Mouse (Mus musculus): ENCODE data around the gene Gba. TPM values are rescaled to one million over a fixed set of nuclear protein-coding genes. Genes with fewer than 3 reads are reported as not detected.
A peak's percentile ranks its signal among the peaks of the same experiment; 100 is the strongest.

Gene Gba
- polyA plus RNA-seq, 1 experiment from 2014 or later = 44.6 TPM

DNA sequence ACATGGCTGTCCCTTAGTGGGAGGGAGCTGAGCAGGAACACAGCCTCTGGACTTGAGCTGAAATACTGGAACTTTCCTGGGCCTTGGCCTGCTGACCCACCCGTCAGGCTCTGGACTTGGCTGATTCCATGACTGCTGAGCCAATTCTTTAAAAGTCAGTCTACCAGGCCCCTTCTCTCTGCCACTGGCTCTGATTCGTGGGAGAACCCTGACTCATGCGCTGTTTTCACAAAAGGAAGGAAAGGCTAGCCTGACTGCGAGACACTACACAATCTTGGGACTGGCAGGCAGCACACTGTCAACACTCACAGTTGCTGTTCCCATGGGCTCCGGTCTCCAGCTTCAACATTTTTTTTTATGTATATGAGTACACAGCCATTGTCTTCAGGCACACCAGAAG lies 53.4 kb downstream of the Gba start:
- no peak overlapping the region for H3K4me3 ChIP-seq
- H3K27me3 ChIP-seq (ENCODE audit: insufficient read depth, poor library complexity, severe bottlenecking) = peaks cover 15% of the 10 kb centered on the region
- 61% methylated on average over 5 of the region's 5 CpGs for WGBS
- no peaks in the 10 kb centered on the region for H3K36me3 ChIP-seq
- no peak overlapping the region for H3K27ac ChIP-seq
- H3K4me1 ChIP-seq = peaks cover 14% of the 10 kb centered on the region
- no peaks in the 10 kb centered on the region for H3K9me3 ChIP-seq
- no peak for DNase-seq (ENCODE audit: low spot score)

MicroRNAs encoded within 50 kb of the gene (microRNA counts, 519-probe panel; counts per million panel counts)
- not detected for microRNA mmu-miR-92b

Small RNA genes within 50 kb of the gene (microRNA-seq; reads per million reads assigned to microRNA genes)
- gene Mir92b = 234 reads per million, percentile 61 among the genes with 10 or more reads in this experiment

Other genes starting within 250 kb of the Gba start
- 10.1 and 11.6 TPM in 2 replicates for gene Rusc1, start 109.6 kb upstream of the Gba start, polyA plus RNA-seq (2016; fragmentation: Nextera tagmentation; extraction: Ambion mirVana)
- gene Gm43738, start 101.8 kb upstream of the Gba start, polyA plus RNA-seq (2016; fragmentation: Nextera tagmentation; extraction: Ambion mirVana) = not detected in 2 replicates
- 220 and 253 TPM in 2 replicates for gene Fdps, start 101.0 kb upstream of the Gba start, polyA plus RNA-seq (2016; fragmentation: Nextera tagmentation; extraction: Ambion mirVana)
- 12.4 and 14.7 TPM in 2 replicates for gene Pklr, start 66.8 kb upstream of the Gba start, polyA plus RNA-seq (2016; fragmentation: Nextera tagmentation; extraction: Ambion mirVana)
- gene Hcn3, start 42.7 kb upstream of the Gba start, polyA plus RNA-seq (2016; fragmentation: Nextera tagmentation; extraction: Ambion mirVana) = 0.77 and 0.85 TPM in 2 replicates
- 18.4 and 32.2 TPM in 2 replicates for gene Clk2, start 38.1 kb upstream of the Gba start, polyA plus RNA-seq (2016; fragmentation: Nextera tagmentation; extraction: Ambion mirVana)
- 104 and 115 TPM in 2 replicates for gene Scamp3, start 25.5 kb upstream of the Gba start, polyA plus RNA-seq (2016; fragmentation: Nextera tagmentation; extraction: Ambion mirVana)
- 16.4 and 21.0 TPM in 2 replicates for gene Fam189b, start 19.8 kb upstream of the Gba start, polyA plus RNA-seq (2016; fragmentation: Nextera tagmentation; extraction: Ambion mirVana)
- gene Thbs3, start 12.3 kb downstream of the Gba start, polyA plus RNA-seq (2016; fragmentation: Nextera tagmentation; extraction: Ambion mirVana) = 18.1 and 20.0 TPM in 2 replicates
- gene Mtx1, start 24.2 kb downstream of the Gba start, polyA plus RNA-seq (2016; fragmentation: Nextera tagmentation; extraction: Ambion mirVana) = 179 and 204 TPM in 2 replicates
- gene Muc1, start 26.1 kb downstream of the Gba start, polyA plus RNA-seq (2016; fragmentation: Nextera tagmentation; extraction: Ambion mirVana) = 0.11 and 0.16 TPM in 2 replicates
- 244 and 260 TPM in 2 replicates for gene Krtcap2, start 43.0 kb downstream of the Gba start, polyA plus RNA-seq (2016; fragmentation: Nextera tagmentation; extraction: Ambion mirVana)
- gene Trim46, start 43.4 kb downstream of the Gba start, polyA plus RNA-seq (2016; fragmentation: Nextera tagmentation; extraction: Ambion mirVana) = 0.79 and 1.9 TPM in 2 replicates
- gene Dpm3, start 56.4 kb downstream of the Gba start, polyA plus RNA-seq (2016; fragmentation: Nextera tagmentation; extraction: Ambion mirVana) = 76.7 and 86.0 TPM in 2 replicates
- 39.9 and 42.4 TPM in 2 replicates for gene Slc50a1, start 67.6 kb downstream of the Gba start, polyA plus RNA-seq (2016; fragmentation: Nextera tagmentation; extraction: Ambion mirVana)
- gene Efna1, start 78.2 kb downstream of the Gba start, polyA plus RNA-seq (2016; fragmentation: Nextera tagmentation; extraction: Ambion mirVana) = 32.0 and 37.7 TPM in 2 replicates
- 0.71 and 2.5 TPM in 2 replicates for gene Efna3, start 120.0 kb downstream of the Gba start, polyA plus RNA-seq (2016; fragmentation: Nextera tagmentation; extraction: Ambion mirVana)
- 10.6 and 19.3 TPM in 2 replicates for gene Efna4, start 135.1 kb downstream of the Gba start, polyA plus RNA-seq (2016; fragmentation: Nextera tagmentation; extraction: Ambion mirVana)
- 41.9 and 49.0 TPM in 2 replicates for gene Adam15, start 147.1 kb downstream of the Gba start, polyA plus RNA-seq (2016; fragmentation: Nextera tagmentation; extraction: Ambion mirVana)
- gene Dcst2, start 159.0 kb downstream of the Gba start, polyA plus RNA-seq (2016; fragmentation: Nextera tagmentation; extraction: Ambion mirVana) = 0.05 TPM in 1 of 2 replicates, not detected in the other
- 0.10 and 0.11 TPM in 2 replicates for gene Dcst1, start 162.3 kb downstream of the Gba start, polyA plus RNA-seq (2016; fragmentation: Nextera tagmentation; extraction: Ambion mirVana)
- 1.4 and 1.9 TPM in 2 replicates for gene Zbtb7b, start 191.8 kb downstream of the Gba start, polyA plus RNA-seq (2016; fragmentation: Nextera tagmentation; extraction: Ambion mirVana)
- gene Lenep, start 199.9 kb downstream of the Gba start, polyA plus RNA-seq (2016; fragmentation: Nextera tagmentation; extraction: Ambion mirVana) = not detected in 2 replicates
- gene Flad1, start 208.9 kb downstream of the Gba start, polyA plus RNA-seq (2016; fragmentation: Nextera tagmentation; extraction: Ambion mirVana) = 30.7 and 40.3 TPM in 2 replicates
- 465 and 589 TPM in 2 replicates for gene Cks1b, start 215.5 kb downstream of the Gba start, polyA plus RNA-seq (2016; fragmentation: Nextera tagmentation; extraction: Ambion mirVana)
- 72.2 and 79.5 TPM in 2 replicates for gene Shc1, start 215.5 kb downstream of the Gba start, polyA plus RNA-seq (2016; fragmentation: Nextera tagmentation; extraction: Ambion mirVana)
- gene Pygo2, start 227.3 kb downstream of the Gba start, polyA plus RNA-seq (2016; fragmentation: Nextera tagmentation; extraction: Ambion mirVana) = 28.2 and 35.9 TPM in 2 replicates
- 46.5 and 68.4 TPM in 2 replicates for gene Pbxip1, start 233.8 kb downstream of the Gba start, polyA plus RNA-seq (2016; fragmentation: Nextera tagmentation; extraction: Ambion mirVana)